Mouse (Mus musculus) heart, postnatal 4 days (tissue): ENCODE data around the gene Slc35b2. TPM values are rescaled to one million over a fixed set of nuclear protein-coding genes. Genes with fewer than 3 reads are reported as not detected.

Experiments used
- DNase-seq: peaks from one replicate; pipeline ENCODE4 v3.0.0; 2021
- total RNA-seq, 2 experiments: library from RNA; stranded (reverse); gene quantifications; 2 replicates each; pipeline ENCODE4 v1.2.3; 2021

Gene Slc35b2
- total RNA-seq, 2 experiments from 2014 or later, result 37.3 to 39.2 TPM

- DNase-seq, result no peak
Observed at GRCm38 (mm10) chr17:45565103-45565502, 1.4 kb downstream of the Slc35b2 start.

GRCm38 (mm10) chr17:45566031-45566359, 2.3 kb downstream of the Slc35b2 start:
- DNase-seq, result no peak

GRCm38 (mm10) chr17:45566360-45567161, 2.9 kb downstream of the Slc35b2 start:
- DNase-seq, result no peak

GRCm38 (mm10) chr17:45567162-45567601, 3.5 kb downstream of the Slc35b2 start:
- no peak for DNase-seq

GRCm38 (mm10) chr17:45568990-45569389, 5.3 kb downstream of the Slc35b2 start:
- DNase-seq, result no peak

- no peak for DNase-seq
Observed at GRCm38 (mm10) chr17:45569999-45570398, 6.3 kb downstream of the Slc35b2 start.

- peak; percentile 89 for DNase-seq
Observed at GRCm38 (mm10) chr17:45572103-45573086, 8.7 kb downstream of the Slc35b2 start.

GRCm38 (mm10) chr17:45573087-45573779, 9.6 kb downstream of the Slc35b2 start, which contains the start of gene Hsp90ab1:
Gene Hsp90ab1 (minus strand): TSS chr17:45573271.
- DNase-seq, result peak; percentile 99

- DNase-seq, result peak; percentile 98
Observed at GRCm38 (mm10) chr17:45573780-45574123, 10.1 kb downstream of the Slc35b2 start.

- peak; percentile 70 for DNase-seq
Observed at GRCm38 (mm10) chr17:45574129-45574761, 10.6 kb downstream of the Slc35b2 start.

GRCm38 (mm10) chr17:45575123-45575897, 11.6 kb downstream of the Slc35b2 start:
- DNase-seq, result no peak

GRCm38 (mm10) chr17:45578242-45578641, 14.6 kb downstream of the Slc35b2 start:
- DNase-seq, result no peak

- DNase-seq, result no peak
Observed at GRCm38 (mm10) chr17:45578843-45579242, 15.2 kb downstream of the Slc35b2 start.

GRCm38 (mm10) chr17:45579554-45579953, 15.9 kb downstream of the Slc35b2 start:
- no peak for DNase-seq

GRCm38 (mm10) chr17:45580958-45581477, 17.3 kb downstream of the Slc35b2 start:
- peak; percentile 65 for DNase-seq

GRCm38 (mm10) chr17:45581567-45581983, 17.9 kb downstream of the Slc35b2 start:
- peak; percentile 87 for DNase-seq

- DNase-seq, result no peak
Observed at GRCm38 (mm10) chr17:45582188-45582587, 18.5 kb downstream of the Slc35b2 start.

- no peak for DNase-seq
Observed at GRCm38 (mm10) chr17:45582715-45583355, 19.2 kb downstream of the Slc35b2 start.

- DNase-seq, result peak; percentile 95
Observed at GRCm38 (mm10) chr17:45584096-45584896, 20.6 kb downstream of the Slc35b2 start.
